Mouse (Mus musculus) frontal cortex, adult 2 months (tissue): Measurements from ENCODE around the gene Btaf1. TPM values are rescaled to one million over a fixed set of nuclear protein-coding genes. Genes with fewer than 3 reads are reported as not detected.
"Not testable (repeated sequence)": the region's sequence is repeated elsewhere in the genome, so short reads cannot be mapped to it uniquely, and the experiment has no call there.

Experiments used
- DNase-seq, 2 experiments: peaks; one replicate each; pipeline ENCODE4 v3.0.0; 2022; ENCODE audit warnings: low spot score in 1 of 2; ENCODE audit errors: extremely low spot score in 1 of 2
- polyA plus RNA-seq: library from polyadenylated mRNA; depleted of rRNA; stranded (reverse); fragments of >200 nt; gene quantifications from 2 replicates; pipeline ENCODE4 v1.2.3, GENCODE M21; 2012

Gene Btaf1
- polyA plus RNA-seq, 1 experiment = 14.4 TPM

DNA sequence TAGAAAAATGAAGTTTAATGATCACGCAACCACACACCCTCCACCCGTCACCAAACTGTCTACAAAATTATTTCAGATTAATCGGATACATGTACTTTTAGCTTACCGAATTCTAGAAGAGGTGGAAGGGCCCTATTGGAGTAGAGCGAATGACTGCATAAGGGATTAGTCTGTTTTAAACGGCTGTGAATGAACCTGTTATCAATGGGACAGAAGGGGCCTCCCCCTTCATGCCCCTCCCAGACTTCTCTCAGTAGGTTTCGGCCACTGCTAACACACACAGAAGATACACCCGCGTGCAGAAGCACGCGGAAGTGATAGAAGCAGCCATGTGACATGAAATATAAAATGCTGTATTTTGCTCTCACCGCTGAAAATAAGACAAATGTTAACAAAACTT, 6.4 kb upstream of the Btaf1 start, which contains the start of gene Fgfbp3:
TSS of gene Fgfbp3 (minus strand) at position 150 of the 400 bp plus-strand sequence.
- no peak for DNase-seq

DNA sequence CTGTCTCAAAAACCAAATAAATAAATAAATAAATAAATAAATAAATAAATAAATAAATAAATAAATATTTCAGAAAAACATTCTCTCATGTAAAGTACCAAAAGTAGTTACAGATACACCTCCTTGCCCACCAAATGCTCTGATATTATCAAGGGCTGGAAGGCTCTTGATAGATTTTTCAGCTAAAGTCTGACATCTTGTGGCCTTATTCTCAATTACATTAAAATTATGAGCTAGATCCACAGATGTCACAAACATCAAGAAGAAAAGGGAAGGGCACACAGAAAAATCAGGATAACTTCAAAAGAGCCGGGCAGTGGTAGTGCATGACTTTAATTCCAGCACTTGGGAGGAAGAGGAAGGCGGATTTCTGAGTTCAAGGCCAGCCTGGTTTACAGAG, 3.9 kb upstream of the Btaf1 start:
- peak in 1 of 2 experiments; percentile 74 for DNase-seq

DNA sequence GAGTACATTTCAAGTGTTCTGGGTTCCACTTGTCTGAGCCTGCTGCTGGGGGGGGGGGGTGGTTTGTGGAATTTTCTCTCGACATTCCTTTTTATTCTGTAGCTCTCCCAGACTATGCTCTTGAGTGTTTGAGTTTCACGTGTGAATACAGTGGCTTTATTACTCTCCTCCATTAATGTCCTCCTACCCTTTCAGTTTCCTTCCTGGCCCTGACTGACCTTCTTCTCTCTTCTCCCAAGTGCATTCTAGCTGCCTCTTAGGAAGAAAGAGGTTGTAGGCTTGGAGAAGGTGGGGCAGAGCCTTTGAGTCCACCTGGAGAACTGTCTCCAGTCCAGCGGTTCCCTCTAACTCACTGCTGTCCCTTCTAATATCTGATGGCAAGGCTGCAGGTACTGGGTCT, 2.9 kb upstream of the Btaf1 start:
- no peak for DNase-seq

DNA sequence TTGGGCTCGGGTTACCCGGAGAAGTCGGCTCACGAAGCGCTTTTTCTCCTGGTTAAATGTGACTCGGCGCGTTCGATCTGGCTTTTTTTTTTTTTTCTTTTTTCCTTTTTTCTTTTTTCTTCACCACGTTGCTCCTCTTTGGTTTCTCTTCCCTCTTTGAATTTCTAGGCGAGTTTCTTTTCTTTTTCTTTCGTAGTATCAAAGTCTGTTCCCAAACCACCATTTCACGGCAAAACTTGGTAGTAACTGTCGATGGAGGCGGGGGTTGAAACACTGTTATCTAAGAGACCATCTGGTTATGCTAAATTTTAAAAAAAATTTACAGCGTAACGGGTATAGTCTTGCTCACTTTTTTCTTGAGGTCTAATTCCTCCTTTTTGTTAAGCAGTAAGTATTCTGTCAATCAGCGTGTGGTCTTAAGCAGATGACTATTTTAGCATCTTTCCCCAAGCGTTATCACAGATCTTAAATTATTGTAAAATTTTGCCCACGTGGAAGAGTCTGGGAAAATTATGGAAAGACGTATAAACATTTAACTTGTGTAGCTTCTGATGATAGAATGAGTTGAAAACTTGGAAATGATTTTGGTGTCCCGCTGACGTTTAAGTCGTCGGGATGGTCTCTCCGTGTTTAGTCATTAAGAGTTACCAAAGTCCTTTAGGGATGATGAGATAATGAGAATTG, 816 bp downstream of the Btaf1 start:
- peak in 1 of 2 experiments; percentile 35 for DNase-seq

DNA sequence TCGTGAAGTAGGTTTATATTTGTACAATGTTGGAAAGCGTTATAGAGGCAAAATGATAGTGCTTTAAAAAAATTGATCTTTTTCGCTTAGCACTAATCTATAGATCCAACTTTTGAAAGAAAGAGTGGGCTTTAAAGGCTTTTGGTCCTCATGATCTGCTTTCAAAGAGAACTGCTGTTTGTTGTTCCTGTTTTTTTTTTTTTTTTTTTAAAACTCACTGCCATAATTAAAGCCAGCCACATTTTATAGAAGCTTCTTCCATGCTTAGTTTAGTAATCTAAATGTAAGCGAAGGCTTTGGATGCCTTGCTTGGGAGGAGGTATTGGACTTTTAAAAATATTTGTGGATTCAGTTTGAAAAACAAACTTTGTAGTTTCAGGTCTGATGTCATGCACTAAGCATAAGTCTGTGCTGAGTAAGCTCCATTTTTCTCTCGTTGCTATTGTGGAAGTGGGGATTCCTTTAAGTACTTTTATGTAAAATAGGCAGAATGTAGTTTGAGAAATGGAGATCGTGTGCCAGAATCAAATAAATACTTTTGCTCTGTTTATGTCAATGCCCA, 2.0 kb downstream of the Btaf1 start:
- no peak for DNase-seq

DNA sequence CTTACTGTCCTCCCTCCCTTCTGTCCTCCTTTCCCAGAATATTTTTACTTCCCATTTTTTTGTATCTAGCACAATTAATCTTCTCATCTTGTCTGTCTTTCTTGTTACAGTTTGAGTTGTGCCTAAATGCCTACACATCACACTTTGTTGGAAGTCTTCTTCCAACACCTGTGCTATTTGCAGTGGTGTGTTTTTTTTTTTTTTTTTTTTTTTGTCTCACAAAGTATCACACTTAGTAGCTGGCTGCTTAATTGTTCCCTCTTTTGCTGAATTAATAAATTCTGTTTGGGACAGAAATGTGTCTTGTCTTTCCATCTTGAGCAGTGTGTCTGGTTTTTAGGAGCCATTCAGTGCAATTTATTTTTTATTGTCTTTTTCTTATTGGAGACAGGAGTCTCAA, 3.9 kb downstream of the Btaf1 start:
- DNase-seq = no peak

DNA sequence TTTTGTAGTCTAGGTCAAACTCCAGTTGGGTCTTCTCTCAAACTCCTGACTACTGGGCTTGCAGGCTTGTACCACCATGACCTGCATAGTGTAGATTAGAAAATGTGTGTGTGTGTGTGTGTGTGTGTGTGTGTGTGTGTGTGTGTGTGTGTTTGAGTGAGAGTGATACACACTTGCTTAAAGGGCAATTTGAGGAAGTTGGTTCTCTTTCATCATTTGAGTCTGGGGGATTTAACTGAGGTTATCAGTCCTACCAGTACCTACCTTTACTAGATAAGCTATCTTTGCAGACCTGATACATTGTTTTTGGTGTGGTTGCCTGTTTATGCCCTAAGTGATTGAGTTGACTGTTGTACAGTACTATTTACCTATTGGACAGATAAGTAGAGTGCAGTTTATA, 6.2 kb downstream of the Btaf1 start:
- DNase-seq = no peak

DNA sequence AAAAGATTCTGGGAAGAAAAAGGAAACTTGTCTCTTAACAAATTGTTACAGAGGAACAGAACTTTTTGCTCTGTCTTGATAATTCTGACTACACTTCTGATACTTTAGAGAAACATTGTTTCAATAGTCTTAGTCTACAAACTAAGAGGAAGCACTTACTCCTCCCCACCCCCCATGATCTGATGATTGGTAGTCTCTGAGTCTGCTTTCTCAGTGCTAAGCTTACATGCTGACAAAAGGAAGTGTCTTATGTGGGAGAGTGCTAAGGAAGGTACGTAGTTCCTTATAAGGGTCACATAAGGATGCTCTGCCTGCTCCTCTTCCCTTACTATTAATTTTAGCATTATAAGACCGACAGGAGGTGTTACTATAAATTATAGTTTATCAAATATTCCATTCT, 6.7 kb downstream of the Btaf1 start:
- no peak for DNase-seq

DNA sequence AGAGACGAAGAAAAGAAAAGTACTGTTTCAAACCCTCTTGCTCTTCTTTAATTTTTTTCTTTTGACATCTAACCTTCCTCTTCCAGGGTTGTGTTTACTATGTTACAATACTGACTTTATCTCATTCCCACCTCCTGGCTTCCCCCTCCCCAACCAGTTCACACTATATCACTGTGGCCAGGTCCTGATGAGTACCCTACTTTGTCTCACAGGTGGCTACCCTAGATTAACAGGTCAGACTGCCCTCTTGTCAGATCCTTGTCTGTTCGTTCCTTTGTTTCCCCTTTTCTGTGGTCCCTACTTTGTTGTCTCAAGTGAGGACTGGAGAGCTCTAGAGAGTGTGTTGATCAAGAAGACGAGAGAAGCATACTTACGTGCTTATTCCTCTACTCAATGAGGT, 10.4 kb downstream of the Btaf1 start:
- DNase-seq = no peak

DNA sequence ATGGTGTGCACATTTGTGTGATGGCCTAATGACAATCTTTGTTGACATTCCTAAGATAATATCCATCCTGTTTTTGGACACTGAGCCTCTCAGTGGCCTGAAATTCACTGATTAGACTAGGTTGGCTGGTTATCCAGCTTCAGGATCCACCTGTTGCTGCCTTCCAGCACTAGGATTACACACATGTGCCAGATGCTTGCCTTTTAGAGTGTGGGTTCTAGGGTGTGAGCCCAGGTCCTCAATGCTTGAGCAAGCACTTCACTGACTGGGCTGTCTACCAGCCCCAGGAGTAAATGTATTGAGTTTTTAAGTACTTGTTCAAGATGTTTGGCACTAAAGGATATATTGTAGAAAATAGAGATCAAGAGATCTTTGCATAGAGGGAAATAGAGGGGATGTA, 12.1 kb downstream of the Btaf1 start:
- no peak for DNase-seq

DNA sequence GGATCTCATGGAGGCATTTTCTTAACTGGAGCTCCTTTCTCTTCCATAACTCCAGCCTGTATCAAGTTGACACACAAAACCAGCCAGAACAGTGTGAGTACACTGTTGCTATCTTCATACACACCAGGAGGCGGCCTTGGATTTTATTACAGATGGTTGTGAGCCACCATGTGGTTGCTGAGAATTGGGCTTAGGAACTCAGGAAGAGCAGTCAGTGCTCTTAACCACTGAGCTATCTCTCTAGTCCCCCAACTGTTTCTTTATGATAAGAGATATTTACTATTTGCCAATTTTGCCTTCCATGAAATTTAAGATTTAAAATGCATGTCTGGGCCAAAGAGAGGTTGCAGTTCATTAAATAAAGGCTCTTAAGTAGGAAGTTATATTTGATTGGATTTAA, 14.2 kb downstream of the Btaf1 start:
- DNase-seq = no peak

DNA sequence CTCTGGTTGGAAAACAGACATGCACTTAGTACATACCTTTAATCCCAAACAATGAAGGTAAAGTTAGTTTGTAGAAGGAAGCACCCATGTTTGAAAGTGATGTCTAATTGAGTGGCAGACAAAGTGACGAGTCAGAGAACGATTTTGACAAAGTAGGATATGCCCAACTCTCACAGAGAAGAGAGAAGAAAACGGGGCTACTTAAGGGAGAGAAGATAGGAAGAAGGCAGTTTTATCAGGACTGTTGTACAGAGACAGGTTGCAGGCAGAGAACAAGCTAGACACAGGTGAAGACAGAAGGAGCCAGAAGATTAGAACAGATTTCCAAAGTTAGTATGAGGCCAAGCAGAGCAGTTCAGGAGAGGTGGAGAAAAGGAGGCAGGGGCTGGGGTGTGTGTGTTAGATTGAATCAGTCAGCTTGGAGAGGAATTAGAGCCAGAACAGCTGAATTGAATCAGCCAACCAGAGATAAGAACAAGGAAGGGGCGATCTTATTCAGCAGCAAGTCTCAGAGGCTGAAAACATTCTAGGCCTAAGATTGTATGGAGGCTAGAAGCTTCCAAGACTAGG, 27.8 kb downstream of the Btaf1 start:
- DNase-seq = no peak

DNA sequence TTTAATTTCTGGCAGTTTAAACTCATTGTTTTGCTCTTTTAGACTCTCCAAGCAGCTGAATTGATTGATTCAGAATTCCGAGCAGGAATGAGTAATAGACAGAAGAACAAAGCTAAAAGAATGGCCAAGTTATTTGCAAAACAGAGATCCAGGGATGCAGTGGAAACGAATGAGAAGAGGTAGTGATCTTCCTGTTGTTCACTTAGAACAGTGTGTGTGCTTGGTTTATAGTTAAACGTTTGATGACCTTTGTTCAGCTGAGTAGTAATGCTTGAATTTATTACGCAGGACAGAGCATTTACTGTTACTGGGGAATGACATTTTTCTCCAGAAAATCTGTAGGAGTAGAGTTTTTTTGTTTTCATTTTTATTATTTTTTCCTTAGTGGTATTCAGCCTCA, 32.5 kb downstream of the Btaf1 start:
- no peak for DNase-seq

DNA sequence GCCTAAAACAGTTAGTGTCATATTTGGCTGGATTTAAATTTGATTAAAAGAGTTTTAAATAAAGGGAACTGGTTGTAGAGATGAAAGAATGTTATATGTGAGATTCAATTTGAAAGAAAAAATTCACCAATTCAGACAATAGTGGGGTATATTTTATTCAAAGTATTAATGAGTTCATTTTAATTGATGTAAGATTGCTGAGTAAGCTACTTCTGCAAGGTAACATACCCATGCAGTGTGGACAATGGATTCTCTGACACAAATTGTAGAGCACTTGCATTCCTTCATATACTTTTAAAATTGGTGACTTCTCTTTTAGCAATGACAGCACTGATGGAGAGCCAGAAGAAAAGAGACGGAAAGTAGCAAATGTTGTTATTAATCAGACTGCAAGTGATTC, 35.4 kb downstream of the Btaf1 start:
- DNase-seq = no peak

DNA sequence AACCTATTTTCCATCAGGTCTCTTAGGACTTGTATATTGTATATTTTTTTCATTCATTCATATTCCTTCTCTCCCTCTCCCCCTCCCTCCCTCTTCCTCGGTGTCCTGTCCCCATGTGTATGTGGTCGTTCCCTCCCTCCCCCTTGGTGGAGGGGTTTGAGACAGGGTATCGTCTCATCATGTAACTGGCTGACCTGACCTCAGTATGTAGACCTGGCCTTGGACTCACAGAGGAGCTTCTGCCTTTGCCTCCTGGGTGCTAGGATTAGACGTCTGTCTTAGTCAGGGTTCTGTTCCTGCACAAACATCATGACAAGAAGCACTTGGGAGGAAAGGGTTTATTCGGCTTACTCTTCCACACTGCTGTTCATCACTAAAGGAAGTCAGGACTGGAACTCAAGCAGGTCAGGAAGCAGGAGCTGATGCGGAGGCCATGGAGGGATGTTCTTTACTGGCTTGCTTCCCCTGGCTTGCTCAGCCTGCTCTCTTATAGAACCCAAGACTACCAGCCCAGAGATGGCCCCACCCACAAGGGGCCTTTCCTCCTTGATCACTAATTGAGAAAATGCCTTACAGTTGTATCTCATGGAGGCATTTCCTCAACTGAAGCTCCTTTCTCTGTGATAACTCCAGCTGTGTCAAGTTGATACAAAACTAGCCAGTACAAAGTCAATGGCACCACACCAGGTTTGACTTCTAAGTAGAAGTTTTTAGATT, 36.8 kb downstream of the Btaf1 start:
- not testable (repeated sequence) for DNase-seq

DNA sequence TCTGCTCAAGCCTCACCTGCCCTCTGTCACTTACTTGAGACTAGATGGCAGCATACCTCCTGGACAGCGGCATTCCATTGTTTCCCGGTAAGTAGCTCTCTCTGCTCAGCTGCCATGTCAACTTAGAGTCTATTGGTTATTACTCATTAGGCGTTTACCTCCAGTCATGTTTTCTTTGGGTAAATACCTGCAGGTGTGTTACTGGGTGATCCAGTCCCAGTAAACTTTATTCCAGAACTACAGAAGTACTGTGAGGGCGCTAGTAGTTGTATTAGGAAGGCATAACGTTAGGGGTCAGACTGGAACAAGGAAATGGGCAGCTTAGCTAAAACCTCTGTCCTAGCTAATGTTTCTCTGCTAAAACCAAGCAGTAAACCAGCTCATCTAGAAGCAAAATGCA, 78.7 kb downstream of the Btaf1 start:
- DNase-seq = no peak

DNA sequence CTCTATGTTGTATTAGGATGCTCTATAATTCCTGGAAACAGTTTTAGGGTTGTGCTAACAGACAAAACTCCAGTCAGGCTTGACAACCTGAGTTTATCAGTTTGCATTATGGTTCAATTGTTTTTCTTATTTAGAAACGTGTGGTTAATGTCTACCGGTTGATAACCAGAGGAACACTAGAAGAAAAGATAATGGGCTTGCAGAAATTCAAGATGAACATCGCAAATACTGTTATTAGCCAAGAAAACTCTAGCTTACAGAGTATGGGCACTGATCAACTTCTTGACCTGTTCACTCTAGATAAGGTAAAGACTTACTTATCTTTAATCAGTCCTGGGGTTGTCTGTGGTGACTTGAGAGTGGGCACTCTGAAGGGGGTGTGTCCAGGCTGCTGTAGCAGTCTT, 84.0 kb downstream of the Btaf1 start:
- no peak for DNase-seq

DNA sequence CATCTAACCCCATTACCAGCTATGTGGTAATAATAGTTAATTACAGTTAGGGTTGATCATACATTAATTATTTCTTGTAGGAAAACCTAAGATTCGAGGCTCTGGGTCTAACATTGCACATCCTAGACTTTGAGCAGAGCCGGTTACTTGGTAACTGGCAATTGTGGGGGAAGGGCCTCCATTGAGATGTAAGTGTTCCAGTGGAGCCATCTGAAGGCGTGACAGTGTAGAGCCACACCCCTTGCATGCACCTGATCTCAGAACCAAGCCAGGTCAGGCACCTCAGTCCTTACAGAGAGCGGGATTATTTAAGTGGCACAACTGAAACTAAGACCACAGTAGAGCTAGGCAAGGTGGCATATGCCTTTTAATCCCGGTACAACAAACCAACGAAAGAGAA, 87.6 kb downstream of the Btaf1 start:
- no peak for DNase-seq

DNA sequence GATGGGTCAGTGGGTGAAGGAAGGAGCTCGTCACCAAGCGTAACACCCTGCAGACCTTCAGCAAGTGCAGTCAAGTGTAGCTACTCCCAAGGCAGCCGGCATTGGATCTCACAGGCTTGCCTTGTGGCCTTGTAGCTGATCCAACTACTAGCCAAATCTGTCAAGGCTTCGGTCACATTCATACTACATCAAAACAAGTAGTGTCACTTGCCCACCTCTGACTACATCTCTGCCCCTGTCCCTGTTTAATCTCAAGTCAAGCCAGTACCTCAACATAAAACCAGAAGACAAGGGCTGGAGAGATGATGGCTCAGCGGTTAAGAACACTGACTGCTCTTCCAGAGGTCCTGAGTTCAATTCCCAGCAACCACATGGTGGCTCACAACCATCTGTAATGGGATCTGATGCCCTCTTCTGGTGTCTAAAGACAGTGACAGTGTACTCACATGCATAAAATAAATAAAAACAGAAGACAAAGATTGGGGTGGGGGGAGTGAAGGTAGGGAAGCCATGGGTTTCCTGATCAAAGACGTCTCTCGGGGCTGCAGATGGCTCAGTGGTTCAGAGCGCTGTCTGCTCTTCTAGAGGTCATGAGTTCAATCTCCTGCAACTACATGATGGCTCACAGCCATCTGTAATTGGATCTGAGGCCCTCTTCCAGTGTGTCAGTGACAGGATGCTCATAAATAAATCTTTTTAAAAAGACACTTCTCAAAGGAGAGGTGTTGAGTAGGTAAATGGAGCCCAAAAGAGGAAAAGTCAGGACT, 88.5 kb downstream of the Btaf1 start:
- DNase-seq = no peak

DNA sequence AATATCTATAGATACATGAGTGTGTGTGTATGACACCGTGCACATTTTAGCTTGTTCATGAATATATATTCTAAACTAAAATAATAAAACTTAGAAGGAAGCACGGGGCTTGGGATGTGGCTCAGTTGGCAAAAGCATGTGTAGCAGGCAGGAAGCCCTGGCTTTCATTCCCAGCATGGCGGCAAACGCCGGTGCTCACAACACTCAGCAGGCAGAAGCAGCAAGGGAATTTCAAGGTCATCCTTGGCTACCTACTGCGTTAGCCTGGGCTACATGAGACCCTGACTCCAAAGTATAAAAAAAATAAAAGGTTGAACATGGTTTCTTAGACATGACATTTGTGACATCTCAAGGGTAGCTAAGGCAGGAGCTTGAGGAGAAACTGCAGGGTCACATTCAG, 91.0 kb downstream of the Btaf1 start:
- DNase-seq = no peak

DNA sequence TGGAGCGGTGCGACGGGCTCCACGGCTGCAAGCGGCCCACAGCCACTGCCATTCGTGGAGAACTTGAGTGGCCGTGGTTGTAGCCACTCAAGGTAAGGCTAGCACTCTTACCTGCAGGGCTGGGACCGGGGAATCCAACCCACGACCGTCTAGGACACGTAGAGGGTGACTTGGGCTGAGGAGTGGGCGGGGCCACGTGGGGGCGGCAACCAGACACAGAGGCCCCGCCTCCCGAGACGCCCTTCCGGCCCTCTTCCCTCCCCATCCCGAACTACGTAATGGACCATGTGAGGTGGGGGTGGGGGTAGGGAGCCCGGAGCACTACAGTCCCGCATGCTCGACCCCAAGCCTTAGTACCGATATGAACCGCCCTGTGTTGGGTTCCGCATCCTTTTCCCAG, 92.5 kb downstream of the Btaf1 start:
- no peak for DNase-seq
